Mouse (Mus musculus) stomach, embryonic 15.5 days (tissue): ENCODE data around the gene Vmn1r226. TPM values are rescaled to one million over a fixed set of nuclear protein-coding genes. Genes with fewer than 3 reads are reported as not detected.

Experiments
- ATAC-seq: fragments of 200-750 bp; cut with Nextera tagmentation; 2 replicates; pipeline ENCODE4 v1.8.0; 2017; ENCODE audit warnings: low read depth, moderate number of reproducible peaks, moderate TSS enrichment; ENCODE audit not compliant: insufficient read depth, low FRiP score
- H3K27ac ChIP-seq: fragments of 300-500 bp; sonication (generic); 2 replicates; pipeline ENCODE4 v1.5.1; 2015; ENCODE audit warnings: mild to moderate bottlenecking, inconsistent platforms
- H3K27me3 ChIP-seq: fragments of 300-500 bp; sonication (generic); replicated peaks from 2 replicates; pipeline ENCODE4 v1.6.1; 2015; ENCODE audit warnings: inconsistent platforms
- H3K36me3 ChIP-seq: fragments of 300-500 bp; sonication (generic); 2 replicates; pipeline ENCODE4 v1.6.1; 2015; ENCODE audit warnings: inconsistent platforms
- H3K4me1 ChIP-seq: fragments of 300-500 bp; sonication (generic); 2 replicates; pipeline ENCODE4 v1.6.1; 2015; ENCODE audit warnings: inconsistent platforms
- H3K4me2 ChIP-seq: fragments of 300-500 bp; sonication (generic); 2 replicates; pipeline ENCODE4 v1.6.1; 2015; ENCODE audit warnings: mild to moderate bottlenecking, inconsistent platforms
- H3K4me3 ChIP-seq: fragments of 300-500 bp; sonication (generic); replicated peaks from 2 replicates; pipeline ENCODE4 v1.5.1; 2015; ENCODE audit warnings: inconsistent platforms
- H3K9ac ChIP-seq: fragments of 300-500 bp; sonication (generic); 2 replicates; pipeline ENCODE4 v1.6.1; 2015; ENCODE audit warnings: inconsistent platforms
- H3K9me3 ChIP-seq: fragments of 300-500 bp; sonication (generic); 2 replicates; pipeline ENCODE4 v1.6.1; 2016; ENCODE audit warnings: inconsistent platforms
- WGBS: fragments of 180-500 bp; shearing (Covaris S2); methylation state at CpG from one replicate; pipeline ENCODE4 v1.1.7; 2015; 5-methylcytosine and 5-hydroxymethylcytosine counted together
- polyA plus RNA-seq: library from polyadenylated mRNA; unstranded; fragments of >200 nt; fragmentation: Nextera tagmentation; extraction: Ambion mirVana; gene quantifications from 2 replicates; pipeline ENCODE4 v1.2.1, GENCODE M21; 2015

The Vmn1r226 gene
- polyA plus RNA-seq, result not detected in 2 replicates

DNA sequence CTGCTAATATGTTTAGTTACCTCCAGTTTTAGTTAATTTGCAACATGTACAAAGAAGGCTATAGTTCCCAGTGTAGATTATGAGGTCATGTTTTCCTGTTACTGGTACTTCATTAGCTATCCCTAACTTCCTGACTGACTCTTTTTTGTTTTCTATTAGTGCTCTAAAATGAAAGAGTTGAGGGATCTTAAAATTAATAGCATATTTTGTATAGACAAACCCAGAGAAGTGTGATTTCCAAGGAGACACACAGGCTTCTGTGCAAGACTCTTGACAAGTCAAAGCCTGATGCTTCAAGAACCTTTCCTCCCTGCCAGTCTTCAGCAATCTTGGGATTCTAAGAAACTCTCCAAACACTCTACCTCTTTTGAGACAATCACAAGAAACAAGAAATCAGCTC lies at the start of gene Vmn1r226:
Vmn1r226 (plus strand) TSS at position 301 of the 400 bp plus-strand sequence.
- Histone ChIP-seq H3K27ac (no peak within 1 kb of the TSS), H3K36me3 (no peaks in the 10 kb centered on the region), H3K4me3 (no peak within 1 kb of the TSS), H3K9ac (no peak within 1 kb of the TSS), H3K4me2 (no peak within 1 kb of the TSS), H3K9me3 (no peaks in the 10 kb centered on the region), H3K27me3 (no peaks in the 10 kb centered on the region), H3K4me1 (no peaks in the 10 kb centered on the region)
- ATAC-seq, result no peak

DNA sequence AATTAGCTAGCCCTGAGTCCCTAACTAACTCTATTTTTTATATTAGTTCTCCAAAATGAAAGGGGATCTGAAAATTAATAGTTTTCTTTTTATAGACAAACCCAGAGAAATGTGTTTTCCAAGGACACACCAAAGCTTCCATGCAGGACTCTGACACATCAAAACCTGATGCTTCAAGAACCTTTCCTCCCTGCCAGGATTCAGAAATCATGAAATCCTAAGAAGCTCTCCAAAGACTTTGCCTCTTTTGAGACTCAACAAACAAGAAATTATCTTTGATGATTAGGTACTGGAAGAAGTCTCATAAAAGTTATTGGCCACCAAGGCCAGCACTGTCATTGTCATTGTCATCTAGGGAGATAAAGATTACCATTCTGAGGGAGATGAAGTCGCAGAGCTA lies 46.9 kb downstream of the Vmn1r226 start, which contains the start of gene Vmn1r227:
Vmn1r227 (plus strand) TSS at position 301 of the 400 bp plus-strand sequence.
- Histone ChIP-seq H3K4me3 (no peak within 1 kb of the TSS), H3K36me3 (no peaks in the 10 kb centered on the region), H3K9me3 (no peaks in the 10 kb centered on the region), H3K4me1 (no peaks in the 10 kb centered on the region), H3K4me2 (no peak within 1 kb of the TSS), H3K27ac (no peak within 1 kb of the TSS), H3K27me3 (no peaks in the 10 kb centered on the region), H3K9ac (no peak within 1 kb of the TSS)
- no peak for ATAC-seq
- 32% methylated on average over 1 of the region's 1 CpGs for WGBS

Other genes with a start within 250 kb of the Vmn1r226 start
- not detected in 2 replicates for gene Vmn2r108, start 201.5 kb upstream of the Vmn1r226 start, polyA plus RNA-seq
- not detected in 2 replicates for gene Vmn1r225, start 184.7 kb upstream of the Vmn1r226 start, polyA plus RNA-seq
- gene Vmn2r109, start 118.1 kb upstream of the Vmn1r226 start, polyA plus RNA-seq, result not detected in 2 replicates
- 0.03 TPM in 2 replicates for gene Vmn2r110, start 86.4 kb upstream of the Vmn1r226 start, polyA plus RNA-seq
- gene Fpr-rs3, start 58.0 kb upstream of the Vmn1r226 start, polyA plus RNA-seq, result not detected in 2 replicates
- not detected in 2 replicates for gene Vmn1r227, start 47.0 kb downstream of the Vmn1r226 start, polyA plus RNA-seq
- not detected in 2 replicates for gene Vmn1r228, start 103.3 kb downstream of the Vmn1r226 start, polyA plus RNA-seq
- gene Vmn1r229, start 128.7 kb downstream of the Vmn1r226 start, polyA plus RNA-seq, result not detected in 2 replicates
- gene Vmn1r230, start 157.6 kb downstream of the Vmn1r226 start, polyA plus RNA-seq, result not detected in 2 replicates
- gene Vmn1r231, start 222.2 kb downstream of the Vmn1r226 start, polyA plus RNA-seq, result not detected in 2 replicates
- gene Vmn1r232, start 236.9 kb downstream of the Vmn1r226 start, polyA plus RNA-seq, result not detected in 2 replicates